Mouse (Mus musculus): ENCODE results near the gene Eda2r.

The Eda2r gene

GRCm38 (mm10) chrX:97377065-97377421 lies at the start of gene Eda2r:
Gene Eda2r (minus strand): TSS chrX:97377216.
- DNase-seq (ENCODE audit: inconsistent ontology term) = peak; percentile 87

GRCm38 (mm10) chrX:97397872-97398271 lies 20.9 kb upstream of the Eda2r start:
- no peak for DNase-seq (ENCODE audit: inconsistent ontology term)

- peak; percentile 58 for DNase-seq (ENCODE audit: inconsistent ontology term)
These were observed 1.1 kb upstream of the Eda2r start for GRCm38 (mm10) chrX:97378076-97378475.

- peak; percentile 88 for DNase-seq (ENCODE audit: inconsistent ontology term)
These were observed 523 bp downstream of the Eda2r start for GRCm38 (mm10) chrX:97376321-97377064.

GRCm38 (mm10) chrX:97372826-97373225 lies 4.2 kb downstream of the Eda2r start:
- peak; percentile 78 for DNase-seq (ENCODE audit: inconsistent ontology term)

GRCm38 (mm10) chrX:97369206-97369605 lies 7.8 kb downstream of the Eda2r start:
- no peak for DNase-seq (ENCODE audit: inconsistent ontology term)

- no peak for DNase-seq (ENCODE audit: inconsistent ontology term)
These were observed 8.3 kb downstream of the Eda2r start for GRCm38 (mm10) chrX:97368741-97369140.

GRCm38 (mm10) chrX:97360919-97361318 lies 16.1 kb downstream of the Eda2r start:
- peak; percentile 40 for DNase-seq (ENCODE audit: inconsistent ontology term)

GRCm38 (mm10) chrX:97327891-97328290 lies 49.1 kb downstream of the Eda2r start:
- DNase-seq (ENCODE audit: inconsistent ontology term) = peak; percentile 9

All from Muller cell, postnatal 12 days (primary cell).